Mouse (Mus musculus): ENCODE data around the gene Spc24. TPM values are rescaled to one million over a fixed set of nuclear protein-coding genes. Genes with fewer than 3 reads are reported as not detected.
A peak's percentile ranks its signal among the peaks of the same experiment; 100 is the strongest.

The Spc24 gene
- polyA plus RNA-seq, 1 experiment: 80.1 TPM

DNA sequence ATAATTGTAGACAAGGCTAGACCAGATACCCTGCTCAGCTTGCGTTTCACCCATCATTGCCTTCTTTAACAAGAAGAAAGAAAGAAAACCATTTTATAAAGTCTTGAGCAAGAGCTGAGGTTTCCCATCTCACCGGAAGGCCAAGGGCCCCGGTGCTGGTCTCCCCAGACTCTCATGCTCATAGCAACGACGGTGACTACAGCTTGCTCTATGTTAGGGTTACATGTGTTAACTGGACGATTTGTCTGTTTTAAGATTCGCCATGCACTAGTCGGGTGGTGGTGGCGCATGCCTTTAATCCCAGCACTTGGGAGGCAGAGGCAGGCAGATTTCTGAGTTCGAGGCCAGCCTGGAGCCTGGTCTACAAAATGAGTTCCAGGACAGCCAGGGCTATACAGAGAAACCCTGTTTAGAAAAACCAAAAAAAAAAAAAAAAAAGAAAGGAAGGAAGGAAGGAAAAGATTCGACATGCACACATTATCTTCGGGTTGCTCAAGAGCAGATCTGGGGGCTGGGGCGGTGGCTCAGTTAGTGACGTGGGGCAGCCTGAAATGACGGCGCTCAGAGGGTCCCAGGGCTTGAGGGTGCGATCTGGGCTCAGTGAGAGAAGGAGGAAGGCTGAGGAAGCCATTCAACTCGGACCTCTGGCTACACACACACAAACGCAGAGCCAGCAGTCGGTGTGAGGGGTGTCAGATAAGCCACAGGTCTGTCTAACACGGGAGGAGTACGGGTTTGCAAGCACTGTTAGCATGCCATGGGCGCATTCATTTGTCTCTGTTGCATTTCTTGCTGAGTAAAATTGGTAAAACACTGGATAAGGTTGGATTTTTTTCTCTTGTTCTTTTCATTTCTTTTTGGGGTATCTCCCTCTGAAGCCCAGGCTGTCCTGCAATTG is 34.6 kb downstream of the Spc24 start:
- Histone ChIP-seq H3K36me3 (ENCODE audit: control insufficient read depth, insufficient read depth) (peaks cover 33% of the 10 kb centered on the region), H3K79me3 (ENCODE audit: low read depth) (peaks cover 57% of the 10 kb centered on the region), H3ac (ENCODE audit: control insufficient read depth, insufficient read length, low read depth) (peak overlapping the region; percentile 76), H3K79me2 (ENCODE audit: control insufficient read depth, insufficient read depth) (peaks cover 68% of the 10 kb centered on the region), H3K4me3 (ENCODE audit: insufficient read depth, poor library complexity, severe bottlenecking) (peak overlapping the region; percentile 82), H3K27me3 (ENCODE audit: control insufficient read depth, insufficient read depth, insufficient read length) (no peaks in the 10 kb centered on the region)
- TF ChIP-seq CTCF (IDR thresholded peaks at IDR 0.05; ENCODE audit: control insufficient read depth, insufficient read depth, insufficient read length) (no peak), MYOG (IDR thresholded peaks at IDR 0.05; ENCODE audit: control insufficient read depth, extremely low read depth, insufficient read length) (no peak), USF1 (IDR thresholded peaks at IDR 0.05; ENCODE audit: low read depth) (no peak), MYOD1 (IDR thresholded peaks at IDR 0.05; ENCODE audit: control insufficient read depth, insufficient read length, low read depth) (no peak), CEBPB (IDR thresholded peaks at IDR 0.05; ENCODE audit: low read depth) (no peak), MAX (IDR thresholded peaks at IDR 0.05) (no peak), FOSL1 (IDR thresholded peaks at IDR 0.05; ENCODE audit: insufficient read depth, low read length, poor library complexity, severe bottlenecking) (no peak)

DNA sequence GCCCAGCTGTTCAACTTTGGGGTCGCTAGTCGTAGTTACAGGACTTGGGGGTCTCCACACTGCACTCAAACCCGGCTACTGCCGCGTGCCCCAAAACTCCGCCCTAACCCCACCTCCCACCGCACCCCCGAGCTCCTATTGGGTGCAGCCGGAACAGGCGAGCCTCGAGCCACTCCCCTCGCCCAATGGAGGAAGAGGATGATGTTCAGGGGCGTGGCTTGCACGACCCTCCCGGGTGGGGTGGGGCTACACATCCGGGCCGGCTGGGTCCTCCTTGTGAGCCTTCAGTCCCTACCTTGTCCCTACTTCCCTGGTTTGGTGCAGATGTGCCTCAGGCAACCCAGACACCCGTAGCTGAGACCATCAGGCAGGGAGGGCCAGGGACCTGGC is 36.0 kb downstream of the Spc24 start:
- H3K36me3 ChIP-seq (ENCODE audit: control insufficient read depth, insufficient read depth): peaks cover 32% of the 10 kb centered on the region
- H3K79me2 ChIP-seq (ENCODE audit: control insufficient read depth, insufficient read depth): peaks cover 57% of the 10 kb centered on the region

DNA sequence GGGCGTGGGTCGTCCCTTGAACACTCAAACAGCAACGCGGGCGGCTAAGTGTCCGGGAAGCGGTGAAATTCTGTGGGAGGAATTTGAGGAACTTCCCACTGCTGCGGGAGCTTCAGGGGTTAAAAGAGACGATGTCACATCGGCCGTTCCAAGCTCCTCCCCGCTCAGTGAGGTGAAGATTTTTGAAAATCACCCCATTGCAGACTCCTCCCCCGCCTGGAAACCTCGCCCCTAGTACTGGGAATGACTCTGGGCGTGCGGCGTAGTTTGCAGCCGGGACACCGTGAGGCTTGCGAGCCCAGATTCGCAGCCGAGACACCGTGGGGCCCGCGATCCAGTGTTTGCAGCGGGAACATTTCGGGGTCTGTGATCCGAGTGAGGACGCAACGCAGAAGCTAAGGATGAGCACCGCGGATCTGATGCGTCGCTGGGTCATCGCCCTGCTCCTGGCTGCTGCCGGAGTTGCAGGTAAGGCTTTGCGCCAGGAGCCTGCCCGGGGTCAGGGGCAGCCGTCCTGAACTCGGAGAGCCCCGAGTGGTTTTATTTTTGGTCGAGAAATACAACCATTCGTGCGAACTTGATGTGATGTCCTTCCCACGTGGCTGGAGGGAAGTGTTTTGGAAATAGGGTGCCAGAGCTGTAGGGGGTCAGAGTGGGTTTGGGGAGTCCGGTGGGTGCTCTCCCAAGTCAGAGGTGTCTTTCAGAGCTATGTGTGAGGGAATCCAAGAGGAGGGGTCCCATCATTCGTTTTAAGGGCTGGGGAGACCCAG is 36.5 kb downstream of the Spc24 start, which contains the start of gene Ldlr:
Gene Ldlr (plus strand): TSS at position 107 of the 770 bp plus-strand sequence.
- TF ChIP-seq USF1 (IDR thresholded peaks at IDR 0.05; ENCODE audit: low read depth) (no peak), MYOD1 (IDR thresholded peaks at IDR 0.05; ENCODE audit: control insufficient read depth, insufficient read length, low read depth) (no peak), CTCF (IDR thresholded peaks at IDR 0.05; ENCODE audit: control insufficient read depth, insufficient read depth, insufficient read length) (no peak), FOSL1 (IDR thresholded peaks at IDR 0.05; ENCODE audit: insufficient read depth, low read length, poor library complexity, severe bottlenecking) (no peak)
- Histone ChIP-seq H3K4me3 (ENCODE audit: insufficient read depth, poor library complexity, severe bottlenecking) (peak within 1 kb of the TSS; percentile 82), H3K79me3 (ENCODE audit: low read depth) (peaks cover 42% of the 10 kb centered on the region), H3ac (ENCODE audit: control insufficient read depth, insufficient read length, low read depth) (peak within 1 kb of the TSS; percentile 76), H3K36me3 (ENCODE audit: control insufficient read depth, insufficient read depth) (peaks cover 32% of the 10 kb centered on the region), H3K79me2 (ENCODE audit: control insufficient read depth, insufficient read depth) (peaks cover 51% of the 10 kb centered on the region), H3K27me3 (ENCODE audit: control insufficient read depth, insufficient read depth, insufficient read length) (no peaks in the 10 kb centered on the region)

More for the DNA sequence above, 36.0 kb downstream of the Spc24 start:
- H3ac ChIP-seq (ENCODE audit: control insufficient read depth, insufficient read length, low read depth): peak overlapping the region; percentile 76
- TF ChIP-seq MAX (IDR thresholded peaks at IDR 0.05) (peak; percentile 10), MYOD1 (IDR thresholded peaks at IDR 0.05; ENCODE audit: control insufficient read depth, insufficient read length, low read depth) (no peak)
- H3K79me3 ChIP-seq (ENCODE audit: low read depth): peaks cover 48% of the 10 kb centered on the region
- H3K27me3 ChIP-seq (ENCODE audit: control insufficient read depth, insufficient read depth, insufficient read length): no peaks in the 10 kb centered on the region
- peak overlapping the region; percentile 82 for H3K4me3 ChIP-seq (ENCODE audit: insufficient read depth, poor library complexity, severe bottlenecking)

GRCm38 (mm10) chr9:21721036-21721435 is 39.1 kb downstream of the Spc24 start:
- H3K79me2 ChIP-seq (ENCODE audit: control insufficient read depth, insufficient read depth): peaks cover 26% of the 10 kb centered on the region
- peaks cover 14% of the 10 kb centered on the region for H3K36me3 ChIP-seq (ENCODE audit: control insufficient read depth, insufficient read depth)
- no peaks in the 10 kb centered on the region for H3K27me3 ChIP-seq (ENCODE audit: control insufficient read depth, insufficient read depth, insufficient read length)
- H3K4me3 ChIP-seq (ENCODE audit: insufficient read depth, poor library complexity, severe bottlenecking): no peak overlapping the region
- H3K79me3 ChIP-seq (ENCODE audit: low read depth): peaks cover 18% of the 10 kb centered on the region
- TF ChIP-seq MYOD1 (IDR thresholded peaks at IDR 0.05; ENCODE audit: control insufficient read depth, insufficient read length, low read depth) (no peak), MAX (IDR thresholded peaks at IDR 0.05) (no peak), CTCF (IDR thresholded peaks at IDR 0.05; ENCODE audit: control insufficient read depth, insufficient read depth, insufficient read length) (no peak), FOSL1 (IDR thresholded peaks at IDR 0.05; ENCODE audit: insufficient read depth, low read length, poor library complexity, severe bottlenecking) (no peak), MYOG (IDR thresholded peaks at IDR 0.05; ENCODE audit: control insufficient read depth, extremely low read depth, insufficient read length) (no peak), USF1 (IDR thresholded peaks at IDR 0.05; ENCODE audit: low read depth) (no peak), CEBPB (IDR thresholded peaks at IDR 0.05; ENCODE audit: low read depth) (no peak)
- no peak overlapping the region for H3ac ChIP-seq (ENCODE audit: control insufficient read depth, insufficient read length, low read depth)

- H3ac ChIP-seq (ENCODE audit: control insufficient read depth, insufficient read length, low read depth): no peak overlapping the region
- H3K4me3 ChIP-seq (ENCODE audit: insufficient read depth, poor library complexity, severe bottlenecking): no peak overlapping the region
- H3K79me2 ChIP-seq (ENCODE audit: control insufficient read depth, insufficient read depth): no peaks in the 10 kb centered on the region
- TF ChIP-seq CEBPB (IDR thresholded peaks at IDR 0.05; ENCODE audit: low read depth) (no peak), FOSL1 (IDR thresholded peaks at IDR 0.05; ENCODE audit: insufficient read depth, low read length, poor library complexity, severe bottlenecking) (no peak), MAX (IDR thresholded peaks at IDR 0.05) (no peak), MYOD1 (IDR thresholded peaks at IDR 0.05; ENCODE audit: control insufficient read depth, insufficient read length, low read depth) (no peak), CTCF (IDR thresholded peaks at IDR 0.05; ENCODE audit: control insufficient read depth, insufficient read depth, insufficient read length) (no peak), USF1 (IDR thresholded peaks at IDR 0.05; ENCODE audit: low read depth) (no peak), MYOG (IDR thresholded peaks at IDR 0.05; ENCODE audit: control insufficient read depth, extremely low read depth, insufficient read length) (no peak)
- no peaks in the 10 kb centered on the region for H3K79me3 ChIP-seq (ENCODE audit: low read depth)
- no peaks in the 10 kb centered on the region for H3K36me3 ChIP-seq (ENCODE audit: control insufficient read depth, insufficient read depth)
- no peaks in the 10 kb centered on the region for H3K27me3 ChIP-seq (ENCODE audit: control insufficient read depth, insufficient read depth, insufficient read length)
These were observed 43.1 kb downstream of the Spc24 start for GRCm38 (mm10) chr9:21717015-21717414.

All from C2C12 (cell line).